Mouse (Mus musculus) liver, adult 2 months (tissue): Measurements from ENCODE around the gene Hsd11b2.

Source experiments
- CTCF ChIP-seq: fragments of 200-500 bp; IDR thresholded peaks from 2 replicates; pipeline ENCODE4 v1.5.1; 2011; ENCODE audit warnings: low read depth, low read length, control low read depth
- POLR2A ChIP-seq: fragments of 200-500 bp; IDR thresholded peaks from 2 replicates; pipeline ENCODE4 v1.6.1; 2011; ENCODE audit warnings: low read length, control low read depth; ENCODE audit not compliant: insufficient read depth; ENCODE audit errors: extremely low read depth

DNA sequence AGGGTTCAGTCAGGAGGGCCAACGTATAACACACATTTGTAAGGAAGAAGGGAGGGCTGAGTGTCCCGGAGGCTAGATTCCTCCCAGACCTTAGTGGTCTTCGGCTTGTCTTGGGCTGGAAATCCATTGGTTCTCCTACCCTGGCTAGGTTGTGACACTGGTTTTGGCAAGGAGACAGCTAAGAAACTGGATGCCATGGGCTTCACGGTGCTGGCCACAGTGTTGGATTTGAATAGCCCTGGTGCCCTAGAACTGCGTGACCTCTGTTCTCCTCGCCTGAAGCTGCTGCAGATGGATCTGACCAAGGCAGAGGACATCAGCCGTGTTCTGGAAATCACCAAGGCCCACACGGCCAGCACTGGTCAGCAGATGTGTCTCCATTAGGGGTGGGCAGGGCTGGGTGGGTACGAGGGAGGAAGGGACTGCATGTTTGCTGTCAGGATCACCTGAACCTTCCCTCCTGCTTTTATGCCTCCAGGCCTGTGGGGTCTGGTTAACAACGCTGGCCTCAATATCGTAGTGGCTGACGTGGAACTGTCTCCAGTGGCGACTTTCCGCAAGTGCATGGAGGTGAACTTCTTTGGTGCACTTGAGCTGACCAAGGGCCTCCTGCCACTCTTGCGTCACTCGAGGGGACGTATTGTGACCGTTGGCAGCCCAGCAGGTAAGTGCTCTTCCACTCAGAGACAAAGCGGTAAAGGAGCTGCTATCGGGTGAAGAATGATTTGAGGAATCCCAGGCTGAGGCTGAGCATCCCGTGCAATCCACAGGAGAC lies 3.6 kb downstream of the Hsd11b2 start:
- TF ChIP-seq CTCF (no peak), POLR2A (no peak)
